Mouse (Mus musculus): Measurements from ENCODE around the gene Runx3. TPM values are rescaled to one million over a fixed set of nuclear protein-coding genes. Genes with fewer than 3 reads are reported as not detected.

Gene Runx3
- total RNA-seq, 2 experiments from 2014 or later, result 2.0 to 3.9 TPM

GRCm38 (mm10) chr4:135221632-135222407 lies 101.4 kb downstream of the Runx3 start:
- no peak for DNase-seq

- DNase-seq, result no peak
These were observed 103.4 kb downstream of the Runx3 start for GRCm38 (mm10) chr4:135223808-135224207.

GRCm38 (mm10) chr4:135226008-135226667 lies 105.7 kb downstream of the Runx3 start:
- no peak for DNase-seq

Other genes with a start within 250 kb of the Runx3 start
- 100 to 1,000 TPM; 229 to 405 TPM for gene Tmem50a, start 205.6 kb upstream of the Runx3 start, total RNA-seq (2021)
- 100 to 1,000 TPM; 378 to 436 TPM for gene Rsrp1, start 197.1 kb upstream of the Runx3 start, total RNA-seq (2021)
- 100 to 1,000 TPM in 1 of 2 experiments, 10 to 100 TPM in 1; 84.2 to 102 TPM for gene Syf2, start 189.8 kb upstream of the Runx3 start, total RNA-seq (2021)
- gene Clic4, start 152.2 kb downstream of the Runx3 start, total RNA-seq (2021), result 100 to 1,000 TPM in 1 of 2 experiments, 10 to 100 TPM in 1; 73.1 to 114 TPM
- gene Srrm1, start 232.7 kb downstream of the Runx3 start, total RNA-seq (2021), result 100 to 1,000 TPM; 101 to 125 TPM